Mouse (Mus musculus) CH12.LX (cell line): ENCODE data around the gene Kcnab3.

ENCODE experiments used
- CTCF ChIP-seq, 2 experiments: IDR thresholded peaks in 1 of 2; conservative IDR thresholded peaks in 1 of 2; 2 replicates each; pipeline ENCODE4 v1.5.1; 2011 to 2012; ENCODE audit warnings: low read depth in 2 of 2, low read length in 2 of 2, improper control_type of control experiment in 1 of 2, inconsistent platforms in 1 of 2, mild to moderate bottlenecking in 1 of 2, moderate library complexity in 1 of 2
- MAFK ChIP-seq: IDR thresholded peaks from 2 replicates; pipeline ENCODE4 v1.6.1; 2011; ENCODE audit warnings: low read length, improper control_type of control experiment; ENCODE audit not compliant: insufficient replicate concordance
- MAZ ChIP-seq: IDR thresholded peaks from 2 replicates; pipeline ENCODE4 v1.6.1; 2012; ENCODE audit warnings: low read depth, mild to moderate bottlenecking, inconsistent platforms, low read length, improper control_type of control experiment, moderate library complexity
- NELFE ChIP-seq: IDR thresholded peaks from 2 replicates; pipeline ENCODE4 v1.6.1; 2011; ENCODE audit warnings: low read depth, low read length, improper control_type of control experiment
- POLR2A ChIP-seq: IDR thresholded peaks from 2 replicates; pipeline ENCODE4 v1.6.1; 2011; ENCODE audit warnings: low read depth, mild to moderate bottlenecking, improper control_type of control experiment, low read length
- POLR2AphosphoS2 ChIP-seq: IDR thresholded peaks from 2 replicates; pipeline ENCODE4 v1.6.1; 2011; ENCODE audit warnings: low read depth, low read length, improper control_type of control experiment
- TCF12 ChIP-seq: IDR thresholded peaks from 2 replicates; pipeline ENCODE4 v1.6.1; 2014; ENCODE audit warnings: low read depth, mild to moderate bottlenecking, inconsistent platforms, low read length, improper control_type of control experiment
- UBTF ChIP-seq: IDR thresholded peaks from 2 replicates; pipeline ENCODE4 v1.6.1; 2012; ENCODE audit warnings: low read depth, mild to moderate bottlenecking, inconsistent platforms, low read length, improper control_type of control experiment, moderate library complexity
- ZNF384 ChIP-seq: IDR thresholded peaks from 2 replicates; pipeline ENCODE4 v1.6.1; 2012; ENCODE audit warnings: low read depth, low read length, improper control_type of control experiment, inconsistent platforms

- no peak for TF ChIP-seq POLR2A
- TF ChIP-seq TCF12, result no peak
- TF ChIP-seq NELFE, result no peak
- no peak for TF ChIP-seq POLR2AphosphoS2
- TF ChIP-seq CTCF (conservative IDR thresholded peaks at IDR 0.05 in 1 of 2, IDR thresholded peaks at IDR 0.05 in 1 of 2; ENCODE audit: low read depth in 2 of 2, low read length in 2 of 2), result no peak
- TF ChIP-seq ZNF384, result no peak
- TF ChIP-seq MAZ, result no peak
- TF ChIP-seq MAFK, result no peak
- TF ChIP-seq UBTF, result no peak
Observed at GRCm38 (mm10) chr11:69324749-69325148, 1.3 kb upstream of the Kcnab3 start.
